Mouse (Mus musculus) kidney, embryonic 15.5 days (tissue): ENCODE measurements around the gene Cyp19a1. TPM values are rescaled to one million over a fixed set of nuclear protein-coding genes. Genes with fewer than 3 reads are reported as not detected.

Source experiments
- ATAC-seq: fragments of 200-750 bp; cut with Nextera tagmentation; replicated peaks from 2 replicates; pipeline ENCODE4 v1.8.0; 2017; ENCODE audit warnings: moderate TSS enrichment; ENCODE audit not compliant: low FRiP score
- H3K27ac ChIP-seq: fragments of 300-500 bp; sonication (generic); 2 replicates; pipeline ENCODE4 v1.5.1; 2015; ENCODE audit warnings: mild to moderate bottlenecking, inconsistent platforms
- H3K27me3 ChIP-seq: fragments of 300-500 bp; sonication (generic); 2 replicates; pipeline ENCODE4 v1.6.1; 2015; ENCODE audit warnings: inconsistent platforms
- H3K36me3 ChIP-seq: fragments of 300-500 bp; sonication (generic); 2 replicates; pipeline ENCODE4 v1.6.1; 2015; ENCODE audit warnings: inconsistent platforms
- H3K4me1 ChIP-seq: fragments of 300-500 bp; sonication (generic); 2 replicates; pipeline ENCODE4 v1.6.1; 2015; ENCODE audit warnings: inconsistent platforms
- H3K4me2 ChIP-seq: fragments of 300-500 bp; sonication (generic); 2 replicates; pipeline ENCODE4 v1.6.1; 2015; ENCODE audit warnings: moderate library complexity, mild to moderate bottlenecking, inconsistent platforms
- H3K4me3 ChIP-seq: fragments of 300-500 bp; sonication (generic); replicated peaks from 2 replicates; pipeline ENCODE4 v1.5.1; 2015; ENCODE audit warnings: mild to moderate bottlenecking, inconsistent platforms
- H3K9ac ChIP-seq: fragments of 300-500 bp; sonication (generic); 2 replicates; pipeline ENCODE4 v1.6.1; 2015; ENCODE audit warnings: mild to moderate bottlenecking, inconsistent platforms
- H3K9me3 ChIP-seq: fragments of 300-500 bp; sonication (generic); replicated peaks from 2 replicates; pipeline ENCODE4 v1.6.1; 2016; ENCODE audit warnings: inconsistent platforms
- WGBS: fragments of 180-500 bp; shearing (Covaris S2); methylation state at CpG from one replicate; pipeline ENCODE4 v1.1.7; 2015; ENCODE audit warnings: mixed read lengths; 5-methylcytosine and 5-hydroxymethylcytosine counted together
- polyA plus RNA-seq: library from polyadenylated mRNA; unstranded; fragments of >200 nt; fragmentation: Nextera tagmentation; extraction: Ambion mirVana; gene quantifications from 2 replicates; pipeline ENCODE4 v1.2.1, GENCODE M21; 2015

Cyp19a1 gene
- polyA plus RNA-seq, 1 experiment from 2014 or later = not detected

- H3K4me1 ChIP-seq = no peaks in the 10 kb centered on the region
- H3K9ac ChIP-seq = no peak overlapping the region
- H3K4me3 ChIP-seq = no peak overlapping the region
- H3K27me3 ChIP-seq = no peaks in the 10 kb centered on the region
- no peaks in the 10 kb centered on the region for H3K9me3 ChIP-seq
- H3K27ac ChIP-seq = no peak overlapping the region
- H3K36me3 ChIP-seq = no peaks in the 10 kb centered on the region
- no peak for ATAC-seq
- WGBS = 82% methylated on average over 6 of the region's 6 CpGs
- no peak overlapping the region for H3K4me2 ChIP-seq
Measured at GRCm38 (mm10) chr9:54269987-54270386, 2.1 kb upstream of the Cyp19a1 start.

- Histone ChIP-seq H3K4me2 (no peak overlapping the region), H3K9ac (no peak overlapping the region), H3K27me3 (no peaks in the 10 kb centered on the region), H3K9me3 (no peaks in the 10 kb centered on the region), H3K4me3 (no peak overlapping the region), H3K36me3 (no peaks in the 10 kb centered on the region), H3K4me1 (no peaks in the 10 kb centered on the region), H3K27ac (no peak overlapping the region)
- 66% methylated on average over 4 of the region's 4 CpGs for WGBS
- no peak for ATAC-seq
Measured at GRCm38 (mm10) chr9:54264754-54265153, 3.2 kb downstream of the Cyp19a1 start.

- ATAC-seq = no peak
- no peaks in the 10 kb centered on the region for H3K9me3 ChIP-seq
- no peaks in the 10 kb centered on the region for H3K27me3 ChIP-seq
- no peaks in the 10 kb centered on the region for H3K4me1 ChIP-seq
- H3K4me2 ChIP-seq = no peak overlapping the region
- no peaks in the 10 kb centered on the region for H3K36me3 ChIP-seq
- no peak overlapping the region for H3K4me3 ChIP-seq
- no peak overlapping the region for H3K9ac ChIP-seq
- H3K27ac ChIP-seq = no peak overlapping the region
- WGBS = 71% methylated on average over 3 of the region's 3 CpGs
Measured at GRCm38 (mm10) chr9:54244869-54245665, 22.8 kb downstream of the Cyp19a1 start.

GRCm38 (mm10) chr9:54227580-54227979 lies 40.3 kb downstream of the Cyp19a1 start:
- Histone ChIP-seq H3K36me3 (no peaks in the 10 kb centered on the region), H3K4me3 (no peak overlapping the region), H3K27ac (no peak overlapping the region), H3K9me3 (no peaks in the 10 kb centered on the region), H3K4me2 (no peak overlapping the region), H3K27me3 (no peaks in the 10 kb centered on the region), H3K4me1 (no peaks in the 10 kb centered on the region), H3K9ac (no peak overlapping the region)
- 65% methylated on average over 6 of the region's 6 CpGs for WGBS
- ATAC-seq = no peak

- Histone ChIP-seq H3K9me3 (no peaks in the 10 kb centered on the region), H3K4me3 (no peak overlapping the region), H3K4me2 (no peak overlapping the region), H3K9ac (no peak overlapping the region), H3K27me3 (no peaks in the 10 kb centered on the region), H3K27ac (no peak overlapping the region), H3K4me1 (no peaks in the 10 kb centered on the region), H3K36me3 (no peaks in the 10 kb centered on the region)
- WGBS = 61% methylated on average over 5 of the region's 5 CpGs
- no peak for ATAC-seq
Measured at GRCm38 (mm10) chr9:54216511-54216910, 51.4 kb downstream of the Cyp19a1 start.

- Histone ChIP-seq H3K4me2 (no peak overlapping the region), H3K9ac (no peak overlapping the region), H3K27ac (no peak overlapping the region), H3K4me3 (no peak overlapping the region), H3K36me3 (no peaks in the 10 kb centered on the region), H3K27me3 (no peaks in the 10 kb centered on the region), H3K9me3 (no peaks in the 10 kb centered on the region), H3K4me1 (no peaks in the 10 kb centered on the region)
- 87% methylated on average over 9 of the region's 9 CpGs for WGBS
- no peak for ATAC-seq
Measured at GRCm38 (mm10) chr9:54214881-54215280, 53.0 kb downstream of the Cyp19a1 start.

- Histone ChIP-seq H3K4me1 (no peaks in the 10 kb centered on the region), H3K9me3 (no peaks in the 10 kb centered on the region), H3K36me3 (no peaks in the 10 kb centered on the region), H3K9ac (no peak overlapping the region), H3K4me2 (no peak overlapping the region), H3K27me3 (no peaks in the 10 kb centered on the region), H3K27ac (no peak overlapping the region), H3K4me3 (no peak overlapping the region)
- WGBS = 71% methylated on average over 5 of the region's 5 CpGs
- ATAC-seq = no peak
Measured at GRCm38 (mm10) chr9:54194790-54195189, 73.1 kb downstream of the Cyp19a1 start.

- Histone ChIP-seq H3K4me2 (no peak overlapping the region), H3K27me3 (no peaks in the 10 kb centered on the region), H3K9me3 (no peaks in the 10 kb centered on the region), H3K4me1 (no peaks in the 10 kb centered on the region), H3K9ac (no peak overlapping the region), H3K4me3 (no peak overlapping the region), H3K36me3 (no peaks in the 10 kb centered on the region), H3K27ac (no peak overlapping the region)
- no peak for ATAC-seq
- 88% methylated on average over 3 of the region's 3 CpGs for WGBS
Measured at GRCm38 (mm10) chr9:54191435-54191834, 76.5 kb downstream of the Cyp19a1 start.

GRCm38 (mm10) chr9:54182484-54182883 lies 85.4 kb downstream of the Cyp19a1 start:
- no peaks in the 10 kb centered on the region for H3K4me1 ChIP-seq
- ATAC-seq = no peak
- no peaks in the 10 kb centered on the region for H3K9me3 ChIP-seq
- 85% methylated on average over 7 of the region's 7 CpGs for WGBS
- no peaks in the 10 kb centered on the region for H3K36me3 ChIP-seq
- no peak overlapping the region for H3K27ac ChIP-seq
- H3K4me3 ChIP-seq = no peak overlapping the region
- no peak overlapping the region for H3K9ac ChIP-seq
- no peak overlapping the region for H3K4me2 ChIP-seq
- no peaks in the 10 kb centered on the region for H3K27me3 ChIP-seq

GRCm38 (mm10) chr9:54181330-54181729 lies 86.6 kb downstream of the Cyp19a1 start:
- Histone ChIP-seq H3K27ac (no peak overlapping the region), H3K4me2 (no peak overlapping the region), H3K4me1 (no peaks in the 10 kb centered on the region), H3K27me3 (no peaks in the 10 kb centered on the region), H3K9ac (no peak overlapping the region), H3K36me3 (no peaks in the 10 kb centered on the region), H3K9me3 (no peaks in the 10 kb centered on the region), H3K4me3 (no peak overlapping the region)
- no peak for ATAC-seq
- WGBS = 13% methylated on average over 2 of the region's 2 CpGs

- ATAC-seq = no peak
- H3K4me3 ChIP-seq = no peak overlapping the region
- H3K9me3 ChIP-seq = no peaks in the 10 kb centered on the region
- no peaks in the 10 kb centered on the region for H3K4me1 ChIP-seq
- no peaks in the 10 kb centered on the region for H3K27me3 ChIP-seq
- H3K4me2 ChIP-seq = no peak overlapping the region
- no peak overlapping the region for H3K27ac ChIP-seq
- no peak overlapping the region for H3K9ac ChIP-seq
- H3K36me3 ChIP-seq = no peaks in the 10 kb centered on the region
- WGBS = 77% methylated on average over 17 of the region's 17 CpGs
Measured at GRCm38 (mm10) chr9:54180216-54180615, 87.7 kb downstream of the Cyp19a1 start.

GRCm38 (mm10) chr9:54169489-54169888 lies 98.4 kb downstream of the Cyp19a1 start:
- WGBS = 46% methylated on average over 5 of the region's 5 CpGs
- no peak overlapping the region for H3K4me3 ChIP-seq
- H3K36me3 ChIP-seq = no peaks in the 10 kb centered on the region
- H3K9me3 ChIP-seq = no peaks in the 10 kb centered on the region
- no peaks in the 10 kb centered on the region for H3K27me3 ChIP-seq
- H3K27ac ChIP-seq = no peak overlapping the region
- ATAC-seq = no peak
- no peak overlapping the region for H3K9ac ChIP-seq
- H3K4me1 ChIP-seq = no peaks in the 10 kb centered on the region
- H3K4me2 ChIP-seq = no peak overlapping the region

GRCm38 (mm10) chr9:54168425-54168824 lies 99.5 kb downstream of the Cyp19a1 start:
- no peak overlapping the region for H3K4me2 ChIP-seq
- no peak overlapping the region for H3K4me3 ChIP-seq
- ATAC-seq = no peak
- 82% methylated on average over 10 of the region's 10 CpGs for WGBS
- H3K4me1 ChIP-seq = no peaks in the 10 kb centered on the region
- no peak overlapping the region for H3K27ac ChIP-seq
- H3K36me3 ChIP-seq = no peaks in the 10 kb centered on the region
- H3K27me3 ChIP-seq = no peaks in the 10 kb centered on the region
- H3K9ac ChIP-seq = no peak overlapping the region
- no peaks in the 10 kb centered on the region for H3K9me3 ChIP-seq
